Mouse (Mus musculus): ENCODE data around the gene Cgnl1. TPM values are rescaled to one million over a fixed set of nuclear protein-coding genes. Genes with fewer than 3 reads are reported as not detected.

Gene Cgnl1
- polyA plus RNA-seq, 1 experiment, result 36.5 TPM

GRCm38 (mm10) chr9:71699087-71699486 lies 72.3 kb downstream of the Cgnl1 start:
- no peaks in the 10 kb centered on the region for H3K36me3 ChIP-seq (ENCODE audit: control insufficient read depth, insufficient read depth, low read length)

DNA sequence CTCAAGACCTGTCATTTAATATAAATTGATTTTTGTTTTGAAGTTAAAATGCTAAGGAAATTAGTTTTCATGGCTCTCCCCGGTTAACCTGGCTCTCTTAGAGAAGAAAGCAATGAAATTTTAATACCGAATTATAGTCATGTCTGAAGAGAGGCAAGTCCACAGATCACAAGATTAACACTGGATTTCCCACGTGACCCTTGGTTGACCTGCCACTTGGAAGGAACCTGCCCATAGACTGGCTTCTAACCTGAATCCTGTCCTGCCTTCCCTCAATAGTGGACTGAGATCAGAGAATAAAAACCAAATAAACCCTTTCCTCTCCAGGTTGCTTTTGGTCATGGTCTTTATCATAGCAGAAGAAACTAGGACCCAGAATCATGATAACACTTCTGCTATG lies 73.3 kb downstream of the Cgnl1 start:
- no peaks in the 10 kb centered on the region; the same call in 1 of the 2 replicates for H3K4me1 ChIP-seq (ENCODE audit: control insufficient read depth, insufficient read depth, low read length)

More at GRCm38 (mm10) chr9:71699087-71699486, 72.3 kb downstream of the Cgnl1 start:
- Histone ChIP-seq H3K4me1 (ENCODE audit: control insufficient read depth, insufficient read depth, low read length) (no peaks in the 10 kb centered on the region; the same call in 1 of the 2 replicates), H3K4me3 (ENCODE audit: control insufficient read depth, low read depth, low read length) (no peak overlapping the region), H3K27me3 (ENCODE audit: control insufficient read depth, insufficient read depth, low read length) (no peaks in the 10 kb centered on the region), H3K27ac (ENCODE audit: control insufficient read depth, insufficient read depth, low read depth, low read length) (no peak overlapping the region)
- TF ChIP-seq POLR2A (IDR thresholded peaks at IDR 0.05; ENCODE audit: control insufficient read depth, low read depth, low read length) (no peak), CTCF (IDR thresholded peaks at IDR 0.05; ENCODE audit: control insufficient read depth, insufficient read depth, insufficient replicate concordance, low read depth, low read length) (no peak)

DNA sequence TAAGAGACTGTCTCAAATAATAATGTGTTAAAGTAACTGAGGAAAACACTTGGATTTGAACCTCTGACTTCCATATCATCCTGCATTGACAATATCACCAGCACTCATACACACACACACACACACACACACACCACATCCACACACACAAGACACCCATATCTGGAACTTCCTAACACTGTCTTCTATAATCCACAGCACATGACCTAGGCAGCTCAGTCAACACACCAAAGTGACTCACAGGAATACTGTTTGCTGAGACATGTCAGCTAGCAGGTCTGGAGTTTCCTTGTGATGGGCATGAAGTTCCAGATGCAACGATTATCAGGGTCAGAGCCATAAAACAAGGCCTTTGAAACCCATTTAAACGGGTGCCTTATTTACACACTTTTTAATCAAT lies 74.2 kb downstream of the Cgnl1 start:
- TF ChIP-seq CTCF (IDR thresholded peaks at IDR 0.05; ENCODE audit: control insufficient read depth, insufficient read depth, insufficient replicate concordance, low read depth, low read length) (no peak), POLR2A (IDR thresholded peaks at IDR 0.05; ENCODE audit: control insufficient read depth, low read depth, low read length) (no peak)
- no peaks in the 10 kb centered on the region for H3K4me1 ChIP-seq (ENCODE audit: control insufficient read depth, insufficient read depth, low read length)
- H3K36me3 ChIP-seq (ENCODE audit: control insufficient read depth, insufficient read depth, low read length), result no peaks in the 10 kb centered on the region
- no peaks in the 10 kb centered on the region for H3K27me3 ChIP-seq (ENCODE audit: control insufficient read depth, insufficient read depth, low read length)
- H3K4me3 ChIP-seq (ENCODE audit: control insufficient read depth, low read depth, low read length), result no peak overlapping the region
- H3K27ac ChIP-seq (ENCODE audit: control insufficient read depth, insufficient read depth, low read depth, low read length), result no peak overlapping the region

More for the DNA sequence above, 73.3 kb downstream of the Cgnl1 start:
- H3K4me3 ChIP-seq (ENCODE audit: control insufficient read depth, low read depth, low read length), result no peak overlapping the region
- no peaks in the 10 kb centered on the region for H3K36me3 ChIP-seq (ENCODE audit: control insufficient read depth, insufficient read depth, low read length)
- no peaks in the 10 kb centered on the region for H3K27me3 ChIP-seq (ENCODE audit: control insufficient read depth, insufficient read depth, low read length)
- no peak overlapping the region for H3K27ac ChIP-seq (ENCODE audit: control insufficient read depth, insufficient read depth, low read depth, low read length)
- TF ChIP-seq POLR2A (IDR thresholded peaks at IDR 0.05; ENCODE audit: control insufficient read depth, low read depth, low read length), result no peak
- TF ChIP-seq CTCF (IDR thresholded peaks at IDR 0.05; ENCODE audit: control insufficient read depth, insufficient read depth, insufficient replicate concordance, low read depth, low read length), result no peak

- Histone ChIP-seq H3K27me3 (ENCODE audit: control insufficient read depth, insufficient read depth, low read length) (no peaks in the 10 kb centered on the region), H3K27ac (ENCODE audit: control insufficient read depth, insufficient read depth, low read depth, low read length) (no peak overlapping the region), H3K4me1 (ENCODE audit: control insufficient read depth, insufficient read depth, low read length) (no peaks in the 10 kb centered on the region), H3K36me3 (ENCODE audit: control insufficient read depth, insufficient read depth, low read length) (no peaks in the 10 kb centered on the region), H3K4me3 (ENCODE audit: control insufficient read depth, low read depth, low read length) (no peak overlapping the region)
- TF ChIP-seq POLR2A (IDR thresholded peaks at IDR 0.05; ENCODE audit: control insufficient read depth, low read depth, low read length), result no peak
- no peak for TF ChIP-seq CTCF (IDR thresholded peaks at IDR 0.05; ENCODE audit: control insufficient read depth, insufficient read depth, insufficient replicate concordance, low read depth, low read length)
Measured at GRCm38 (mm10) chr9:71696762-71697161, 74.6 kb downstream of the Cgnl1 start.

DNA sequence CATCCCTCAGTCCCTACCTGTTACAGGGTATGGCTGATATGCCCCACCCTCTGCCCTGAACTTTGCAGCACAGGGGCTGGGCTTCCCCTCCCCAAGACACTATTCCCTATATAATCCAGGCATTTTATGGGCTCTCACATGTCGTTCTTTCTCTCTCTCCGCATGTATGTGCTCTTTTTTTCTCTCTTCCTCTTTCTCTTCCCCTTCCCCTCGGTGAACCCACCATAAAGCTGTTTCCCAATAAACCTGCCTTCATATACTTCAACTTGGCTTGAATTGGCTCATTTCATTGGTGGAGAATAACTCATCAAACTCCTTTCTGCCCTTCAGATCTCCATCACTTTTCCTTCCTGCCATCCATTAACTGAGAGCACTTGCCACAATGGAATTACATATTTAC lies 76.3 kb downstream of the Cgnl1 start:
- no peaks in the 10 kb centered on the region for H3K4me1 ChIP-seq (ENCODE audit: control insufficient read depth, insufficient read depth, low read length)
- H3K27ac ChIP-seq (ENCODE audit: control insufficient read depth, insufficient read depth, low read depth, low read length), result no peak overlapping the region
- H3K27me3 ChIP-seq (ENCODE audit: control insufficient read depth, insufficient read depth, low read length), result no peaks in the 10 kb centered on the region
- no peaks in the 10 kb centered on the region for H3K36me3 ChIP-seq (ENCODE audit: control insufficient read depth, insufficient read depth, low read length)
- no peak for TF ChIP-seq POLR2A (IDR thresholded peaks at IDR 0.05; ENCODE audit: control insufficient read depth, low read depth, low read length)
- no peak for TF ChIP-seq CTCF (IDR thresholded peaks at IDR 0.05; ENCODE audit: control insufficient read depth, insufficient read depth, insufficient replicate concordance, low read depth, low read length)
- H3K4me3 ChIP-seq (ENCODE audit: control insufficient read depth, low read depth, low read length), result no peak overlapping the region

DNA sequence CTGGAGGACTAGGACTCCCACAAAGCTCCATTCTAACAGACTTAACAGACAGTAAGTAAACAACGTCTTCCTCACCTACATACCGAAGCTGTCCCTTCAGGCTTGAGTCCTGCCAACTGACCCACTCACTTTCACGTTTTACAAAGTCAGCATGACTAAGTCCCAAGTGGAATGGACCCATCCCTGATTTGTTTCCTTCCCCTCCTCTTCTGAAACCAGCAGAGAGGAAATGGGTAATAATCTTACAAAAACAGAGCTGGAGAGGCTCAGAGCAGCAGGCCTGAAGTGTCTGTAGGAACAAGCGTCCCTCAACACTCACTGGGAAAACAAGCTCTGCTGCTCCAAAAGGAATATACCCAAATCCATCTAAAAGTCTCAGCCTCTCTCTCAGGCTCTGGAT lies 77.2 kb downstream of the Cgnl1 start:
- TF ChIP-seq POLR2A (IDR thresholded peaks at IDR 0.05; ENCODE audit: control insufficient read depth, low read depth, low read length) (no peak), CTCF (IDR thresholded peaks at IDR 0.05; ENCODE audit: control insufficient read depth, insufficient read depth, insufficient replicate concordance, low read depth, low read length) (no peak)
- no peaks in the 10 kb centered on the region for H3K4me1 ChIP-seq (ENCODE audit: control insufficient read depth, insufficient read depth, low read length)
- H3K36me3 ChIP-seq (ENCODE audit: control insufficient read depth, insufficient read depth, low read length), result no peaks in the 10 kb centered on the region
- H3K27ac ChIP-seq (ENCODE audit: control insufficient read depth, insufficient read depth, low read depth, low read length), result no peak overlapping the region
- H3K4me3 ChIP-seq (ENCODE audit: control insufficient read depth, low read depth, low read length), result no peak overlapping the region
- no peaks in the 10 kb centered on the region for H3K27me3 ChIP-seq (ENCODE audit: control insufficient read depth, insufficient read depth, low read length)

- H3K4me3 ChIP-seq (ENCODE audit: control insufficient read depth, low read depth, low read length), result no peak overlapping the region
- no peaks in the 10 kb centered on the region for H3K4me1 ChIP-seq (ENCODE audit: control insufficient read depth, insufficient read depth, low read length)
Measured at GRCm38 (mm10) chr9:71693771-71694170, 77.6 kb downstream of the Cgnl1 start.

DNA sequence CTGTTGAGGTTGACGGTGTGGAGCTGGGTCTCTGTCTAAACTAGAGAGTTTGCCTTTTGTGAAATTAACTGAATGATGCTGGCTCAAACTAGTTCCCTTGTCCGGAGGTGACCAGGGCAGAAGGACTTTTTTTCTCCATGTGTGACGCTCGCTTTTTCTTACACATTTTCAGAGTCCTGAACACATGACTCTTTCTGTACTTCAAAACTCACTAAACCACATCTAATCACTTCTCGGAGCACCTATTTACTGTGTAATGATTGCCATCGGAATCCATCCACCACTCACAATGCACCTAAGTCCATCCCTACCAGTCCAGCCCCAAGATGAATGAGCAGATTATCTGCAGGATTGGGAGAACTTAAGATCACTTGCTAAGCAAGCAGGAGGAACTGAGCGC lies 79.2 kb downstream of the Cgnl1 start:
- Histone ChIP-seq H3K27me3 (ENCODE audit: control insufficient read depth, insufficient read depth, low read length) (no peaks in the 10 kb centered on the region), H3K36me3 (ENCODE audit: control insufficient read depth, insufficient read depth, low read length) (no peaks in the 10 kb centered on the region), H3K4me1 (ENCODE audit: control insufficient read depth, insufficient read depth, low read length) (no peaks in the 10 kb centered on the region), H3K4me3 (ENCODE audit: control insufficient read depth, low read depth, low read length) (no peak overlapping the region), H3K27ac (ENCODE audit: control insufficient read depth, insufficient read depth, low read depth, low read length) (no peak overlapping the region)
- TF ChIP-seq CTCF (IDR thresholded peaks at IDR 0.05; ENCODE audit: control insufficient read depth, insufficient read depth, insufficient replicate concordance, low read depth, low read length) (no peak), POLR2A (IDR thresholded peaks at IDR 0.05; ENCODE audit: control insufficient read depth, low read depth, low read length) (no peak)

More at GRCm38 (mm10) chr9:71693771-71694170, 77.6 kb downstream of the Cgnl1 start:
- Histone ChIP-seq H3K27me3 (ENCODE audit: control insufficient read depth, insufficient read depth, low read length) (no peaks in the 10 kb centered on the region), H3K36me3 (ENCODE audit: control insufficient read depth, insufficient read depth, low read length) (no peaks in the 10 kb centered on the region), H3K27ac (ENCODE audit: control insufficient read depth, insufficient read depth, low read depth, low read length) (no peak overlapping the region)
- no peak for TF ChIP-seq CTCF (IDR thresholded peaks at IDR 0.05; ENCODE audit: control insufficient read depth, insufficient read depth, insufficient replicate concordance, low read depth, low read length)
- no peak for TF ChIP-seq POLR2A (IDR thresholded peaks at IDR 0.05; ENCODE audit: control insufficient read depth, low read depth, low read length)

All from testis, adult 2 months (tissue).